Mouse (Mus musculus): ENCODE results near the gene Gpr107.

GRCm38 (mm10) chr2:31263039-31263461 lies 110.9 kb downstream of the Gpr107 start:
- TF ChIP-seq CTCF (IDR thresholded peaks at IDR 0.05; ENCODE audit: low read depth) (no peak), EP300 (IDR thresholded peaks at IDR 0.05; ENCODE audit: low read depth) (no peak)

Measured in liver, postnatal 0 days (tissue).